Mouse (Mus musculus): ENCODE data around the gene Smtnl1.
"Not testable (repeated sequence)": the region's sequence is repeated elsewhere in the genome, so short reads cannot be mapped to it uniquely, and the experiment has no call there.

GRCm38 (mm10) chr2:84801223-84801622 lies 21.2 kb downstream of the Smtnl1 start:
- not testable (repeated sequence) for TF ChIP-seq POLR2A (IDR thresholded peaks at IDR 0.05; ENCODE audit: low read depth, low read length); CTCF (IDR thresholded peaks at IDR 0.05; ENCODE audit: borderline replicate concordance, insufficient read depth, low read length)
